Mouse (Mus musculus): ENCODE data around the gene Kcnj6. TPM values are rescaled to one million over a fixed set of nuclear protein-coding genes. Genes with fewer than 3 reads are reported as not detected.

Kcnj6 gene
- total RNA-seq, 2 experiments from 2014 or later: not detected

GRCm38 (mm10) chr16:94720476-94721153, 276.9 kb downstream of the Kcnj6 start:
- no peak for DNase-seq (ENCODE audit: low spot score)

- DNase-seq (ENCODE audit: low spot score): no peak
Observed at GRCm38 (mm10) chr16:94719488-94719887, 278.0 kb downstream of the Kcnj6 start.

- DNase-seq (ENCODE audit: low spot score): no peak
Observed at GRCm38 (mm10) chr16:94718919-94719318, 278.6 kb downstream of the Kcnj6 start.

DNA sequence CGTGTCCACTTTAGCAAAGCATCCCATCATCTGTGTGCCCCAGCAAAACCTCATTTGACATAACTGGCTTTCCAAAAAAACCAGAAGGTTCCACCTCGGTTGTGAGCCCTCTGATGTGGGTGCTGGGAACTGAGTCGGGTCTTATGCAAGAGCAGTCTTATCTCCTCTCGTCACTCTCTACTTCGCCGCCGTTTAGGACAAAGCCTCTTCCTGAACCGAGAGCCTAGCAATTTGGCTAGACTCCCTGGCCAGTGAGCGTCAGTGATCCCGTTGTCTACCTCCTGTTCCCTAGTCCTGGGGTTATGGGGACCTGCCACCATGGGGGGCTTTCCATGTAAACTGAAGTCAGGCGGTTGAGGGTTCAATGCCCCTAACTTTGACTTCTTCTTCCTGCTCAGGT, 280.4 kb downstream of the Kcnj6 start:
- DNase-seq (ENCODE audit: low spot score): no peak

GRCm38 (mm10) chr16:94714483-94714882, 283.0 kb downstream of the Kcnj6 start:
- DNase-seq (ENCODE audit: low spot score): peak; percentile 30

DNA sequence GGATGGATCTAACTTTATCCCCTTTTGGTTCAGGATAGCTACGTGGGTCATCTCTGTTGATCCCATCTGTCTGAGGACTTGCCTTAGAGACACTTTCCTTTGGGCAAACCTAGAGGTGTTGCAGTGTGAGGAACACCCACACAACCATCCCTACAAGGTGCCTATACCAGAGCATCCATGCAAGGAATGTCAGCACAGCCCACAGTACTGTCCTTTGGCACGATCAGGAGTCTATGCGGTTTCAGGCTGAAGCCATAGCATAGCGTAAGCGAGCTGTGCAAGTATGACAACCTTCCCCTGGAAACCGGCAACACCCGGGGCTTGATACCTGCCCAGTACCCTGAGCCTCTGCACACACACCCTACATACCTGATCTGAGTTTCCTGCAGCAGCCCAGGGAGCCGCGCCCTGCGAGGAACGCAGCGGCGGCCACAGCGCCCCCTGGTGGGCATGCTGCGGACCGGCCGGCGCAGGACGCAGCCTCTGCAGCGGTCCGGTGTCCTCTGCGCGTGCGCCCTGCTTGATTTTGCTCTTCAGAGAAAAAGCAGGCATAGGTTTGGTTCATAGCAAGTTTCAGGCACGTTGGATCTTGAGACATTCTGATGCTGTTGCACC, 283.9 kb downstream of the Kcnj6 start:
- peak; percentile 65 for DNase-seq (ENCODE audit: low spot score)

- no peak for DNase-seq (ENCODE audit: low spot score)
Observed at GRCm38 (mm10) chr16:94701971-94702370, 295.5 kb downstream of the Kcnj6 start.

GRCm38 (mm10) chr16:94701141-94701540, 296.4 kb downstream of the Kcnj6 start:
- no peak for DNase-seq (ENCODE audit: low spot score)

Small RNA genes lying within 50 kb of the gene (microRNA-seq; reads per million reads assigned to microRNA genes)
- not detected for gene Gm22745
